9 mouse cellular contexts compared by ENCODE assay signal in the genomic region with DNA sequence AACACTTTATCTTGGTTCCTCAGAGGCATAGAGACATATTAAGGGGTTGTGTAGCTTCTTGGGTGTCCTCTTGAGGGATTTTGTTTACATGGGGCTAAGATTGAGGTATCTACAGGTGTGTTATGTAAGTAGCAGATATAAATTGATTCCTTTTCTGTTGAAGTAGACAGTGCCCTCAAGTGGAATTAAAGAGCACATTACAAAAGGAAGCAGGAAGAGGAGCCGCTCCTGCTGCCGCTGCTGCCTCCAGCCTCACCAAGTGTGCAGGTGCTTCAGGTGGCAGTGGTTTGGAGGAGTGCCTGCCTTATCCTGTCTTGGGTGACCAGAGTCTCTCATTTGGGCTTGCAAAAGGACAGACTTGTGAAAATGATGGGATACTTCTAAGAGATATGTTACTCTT. TPM values are rescaled to one million over a fixed set of nuclear protein-coding genes. Genes with fewer than 3 reads are reported as not detected.
DNase-seq lines count a peak whose midpoint lies in the region; ATAC-seq and TF ChIP-seq lines count a peak whose summit lies in the region.
"Had no signal": no experiment of that assay in that cellular context is flagged by ENCODE, and none has a peak within 500 bp of the region (broad histone marks: within the 10 kb centered on the region; RNA-seq: fewer than 3 reads in every experiment).

No protein-coding gene starts in this region.

- H3K36me3 ChIP-seq in forebrain, postnatal 0 days (ENCODE audit: insufficient read depth): no peaks in the 10 kb centered on the region
- no peaks in the 10 kb centered on the region for H3K36me3 ChIP-seq in forebrain, embryonic 10.5 days (replicated peaks)
- peaks cover 4% of the 10 kb centered on the region; the same call in 1 of the 2 replicates for H3K36me3 ChIP-seq in thymus, adult 2 months (ENCODE audit: control insufficient read depth, insufficient read depth, low read length)
- H3K36me3 ChIP-seq: hindbrain, embryonic 15.5 days had no signal

- H3K27ac ChIP-seq in forebrain, postnatal 0 days (ENCODE audit: low read depth, low read length): no peak overlapping the region
- no peak overlapping the region for H3K27ac ChIP-seq in forebrain, embryonic 10.5 days
- no peak overlapping the region for H3K27ac ChIP-seq in thymus, adult 2 months (ENCODE audit: control insufficient read depth, insufficient read depth, low read length)
- H3K27ac ChIP-seq: hindbrain, embryonic 15.5 days had no signal

- no peaks in the 10 kb centered on the region for H3K4me1 ChIP-seq in forebrain, postnatal 0 days (ENCODE audit: insufficient read depth)
- peaks cover 10% of the 10 kb centered on the region for H3K4me1 ChIP-seq in forebrain, embryonic 10.5 days
- peaks cover 6% of the 10 kb centered on the region for H3K4me1 ChIP-seq in lung, adult 2 months (ENCODE audit: control insufficient read depth, insufficient read depth, low read length)
- peaks cover 8% of the 10 kb centered on the region for H3K4me1 ChIP-seq in thymus, adult 2 months (replicated peaks; ENCODE audit: control insufficient read depth, insufficient read depth, low read length)

- H3K4me3 ChIP-seq in forebrain, postnatal 0 days (ENCODE audit: low read depth, low read length): no peak overlapping the region
- no peak overlapping the region for H3K4me3 ChIP-seq in forebrain, embryonic 10.5 days
- H3K4me3 ChIP-seq in lung, adult 2 months (replicated peaks; ENCODE audit: extremely low read depth, low read depth, low read length): no peak overlapping the region
- no peak overlapping the region for H3K4me3 ChIP-seq in thymus, adult 2 months (ENCODE audit: control insufficient read depth, insufficient read depth, low read length)
- H3K4me3 ChIP-seq: hindbrain, embryonic 15.5 days had no signal

- no peaks in the 10 kb centered on the region for H3K27me3 ChIP-seq in forebrain, postnatal 0 days (ENCODE audit: insufficient read depth, low read length)
- no peaks in the 10 kb centered on the region for H3K27me3 ChIP-seq in forebrain, embryonic 10.5 days (ENCODE audit: poor library complexity, severe bottlenecking)
- no peaks in the 10 kb centered on the region for H3K27me3 ChIP-seq in thymus, adult 2 months (ENCODE audit: control insufficient read depth, insufficient read depth, low read length)
- H3K27me3 ChIP-seq: hindbrain, embryonic 15.5 days had no signal

- 18% methylated on average over 2 of the region's 2 CpGs for WGBS in forebrain, postnatal 0 days
- 38% methylated on average over 2 of the region's 2 CpGs for WGBS in forebrain, embryonic 10.5 days
- WGBS in lung, adult 2 months: 14% methylated on average over 2 of the region's 2 CpGs
- WGBS in thymus, adult 2 months: 12% methylated on average over 2 of the region's 2 CpGs

- ATAC-seq in forebrain, postnatal 0 days: no peak

- no peaks in the 10 kb centered on the region for H3K9me3 ChIP-seq in forebrain, postnatal 0 days (ENCODE audit: low read length)
- no peaks in the 10 kb centered on the region for H3K9me3 ChIP-seq in forebrain, embryonic 10.5 days
- H3K9me3 ChIP-seq: hindbrain, embryonic 15.5 days had no signal

- TF ChIP-seq CTCF in forebrain, postnatal 0 days (IDR thresholded peaks at IDR 0.05; ENCODE audit: low read depth): peak; percentile 70
- TF ChIP-seq CTCF in lung, adult 2 months (IDR thresholded peaks at IDR 0.05; ENCODE audit: insufficient read depth, low read length): peak; percentile 12; the same call in 1 of the 2 replicates
- peak; percentile 44; the same call in 1 of the 2 replicates for TF ChIP-seq CTCF in thymus, adult 2 months (IDR thresholded peaks at IDR 0.05; ENCODE audit: borderline replicate concordance, control insufficient read depth, extremely low read depth, insufficient read depth, low read length, poor library complexity)

- H3K9ac ChIP-seq in forebrain, postnatal 0 days: no peak overlapping the region
- H3K9ac ChIP-seq: hindbrain, embryonic 15.5 days had no signal

- peak; percentile 47 for DNase-seq in forebrain, postnatal 0 days
- DNase-seq in forebrain, embryonic 10.5 days (ENCODE audit: extremely low spot score, low spot score): no peak
- DNase-seq in lung, adult 2 months: no peak
- DNase-seq in lung, postnatal 14 days: no peak
- DNase-seq in cerebellum, adult 9-10 months: peak; percentile 81
- peak; percentile 34 for DNase-seq in thymus, adult 2 months
- no peak for DNase-seq in spleen, postnatal 4 days (ENCODE audit: low spot score in 2 of 2)
- DNase-seq in ovary, postnatal 36 days (ENCODE audit: low spot score): no peak

- no peak overlapping the region for H3K4me2 ChIP-seq in forebrain, postnatal 0 days (ENCODE audit: low read depth)
- H3K4me2 ChIP-seq: hindbrain, embryonic 15.5 days had no signal

- TF ChIP-seq POLR2A in lung, adult 2 months (IDR thresholded peaks at IDR 0.05; ENCODE audit: borderline replicate concordance, extremely low read depth, low read depth, low read length): no peak
- TF ChIP-seq POLR2A in thymus, adult 2 months (IDR thresholded peaks at IDR 0.05; ENCODE audit: control insufficient read depth, extremely low read depth, insufficient read depth, low read length, poor library complexity): no peak

RNA-seq across cellular contexts. Expression of gene Cyld, which starts 4.8 kb away (rescaled TPM):
- 18.1 and 22.7 TPM in 2 replicates for total RNA-seq in forebrain, postnatal 0 days (2014; rRNA removed)
- polyA plus RNA-seq in forebrain, postnatal 0 days (2015; fragmentation: Nextera tagmentation; extraction: Ambion mirVana): 6.5 and 10.6 TPM in 2 replicates
- polyA plus RNA-seq in forebrain, embryonic 10.5 days (2016; fragmentation: Nextera tagmentation; extraction: Ambion mirVana): 8.5 and 10.0 TPM in 2 replicates
- 5.2 and 8.7 TPM in 2 replicates for polyA plus RNA-seq in lung, adult 2 months (2012; rRNA removed)
- polyA plus RNA-seq in thymus, adult 2 months (2012; rRNA removed): 17.1 and 19.4 TPM in 2 replicates

RNA-seq across cellular contexts. Expression of gene Nod2, which starts 54.5 kb away (rescaled TPM):
- 0.38 and 0.76 TPM in 2 replicates for total RNA-seq in forebrain, postnatal 0 days (2014; rRNA removed)
- 0.05 and 0.06 TPM in 2 replicates for polyA plus RNA-seq in forebrain, postnatal 0 days (2015; fragmentation: Nextera tagmentation; extraction: Ambion mirVana)
- polyA plus RNA-seq in forebrain, embryonic 10.5 days (2016; fragmentation: Nextera tagmentation; extraction: Ambion mirVana): 0.07 and 0.20 TPM in 2 replicates
- 4.0 and 5.0 TPM in 2 replicates for polyA plus RNA-seq in lung, adult 2 months (2012; rRNA removed)
- polyA plus RNA-seq in thymus, adult 2 months (2012; rRNA removed): 2.7 and 3.0 TPM in 2 replicates
- polyA plus RNA-seq: hindbrain, embryonic 15.5 days had no signal

Comparison
In these comparisons a context has a peak if more than half of its experiments do, and no peak if none do; other contexts are left out.
1. DNase-seq: peak in forebrain, postnatal 0 days (single experiment), cerebellum, adult 9-10 months (single experiment) and thymus, adult 2 months (single experiment); none in forebrain, embryonic 10.5 days (single experiment), lung, adult 2 months (single experiment), lung, postnatal 14 days (single experiment), spleen, postnatal 4 days (0 of 2) and ovary, postnatal 36 days (single experiment).
2. CTCF ChIP-seq: peak in every context shown above with its lines; median percentile 70 in forebrain, postnatal 0 days; 44 in thymus, adult 2 months; 12 in lung, adult 2 months.